ENCODE assay signal across 11 mouse cellular contexts in the genomic region with DNA sequence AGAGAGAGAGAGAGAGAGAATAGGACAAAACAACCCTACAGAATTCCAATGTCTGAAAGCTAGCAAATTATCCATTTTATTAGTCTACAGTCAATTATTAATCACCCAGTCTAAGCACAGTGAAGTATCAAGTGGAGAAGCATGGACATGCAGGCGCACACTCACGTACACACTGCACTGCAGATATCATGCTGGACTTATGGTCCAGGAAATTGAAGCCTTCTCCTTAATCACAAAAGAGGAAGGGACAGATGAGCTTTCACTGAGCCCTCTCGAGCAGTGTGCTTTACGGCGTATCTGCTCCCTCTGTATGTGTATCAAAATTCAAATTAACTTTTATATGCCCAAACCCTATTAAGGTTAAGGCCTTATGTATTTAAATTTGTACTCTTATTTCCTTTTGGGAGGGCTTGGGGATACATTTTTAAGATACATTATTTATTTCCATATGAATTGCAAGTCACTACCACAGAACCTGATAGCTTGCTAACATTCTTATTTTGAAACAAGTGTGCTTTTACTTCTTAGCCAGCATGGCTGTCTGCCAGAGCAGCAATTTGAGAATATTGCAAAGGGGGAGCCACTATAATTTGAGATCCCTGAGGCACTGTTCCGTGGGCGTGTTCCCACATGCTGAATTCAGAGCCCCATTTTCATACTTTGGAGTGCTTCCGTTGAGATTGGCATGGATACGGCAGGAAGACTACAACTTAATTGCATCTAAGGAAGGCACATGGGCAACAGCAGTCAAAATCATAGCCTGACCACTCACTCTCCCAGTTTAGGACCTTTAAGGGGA.
A peak's percentile ranks its signal among the peaks of the same experiment; 100 is the strongest.
DNase-seq lines count a peak whose midpoint lies in the region; TF ChIP-seq lines count a peak whose summit lies in the region.
"Had no signal": no experiment of that assay in that cellular context is flagged by ENCODE, and none has a peak within 500 bp of the region (broad histone marks: within the 10 kb centered on the region; RNA-seq: fewer than 3 reads in every experiment).

No protein-coding gene starts in this region.

- intact Hi-C loops in gastrocnemius, adult 2 months (cut with DNase I), result no loop called here

- TF ChIP-seq CTCF in gastrocnemius, adult 2 months (IDR thresholded peaks at IDR 0.05), result no peak

- H3K4me3 ChIP-seq in gastrocnemius, adult 2 months, result peak overlapping the region; percentile 40
- H3K4me3 ChIP-seq: heart, embryonic 13.5 days; limb, embryonic 12.5 days; stomach, embryonic 15.5 days had no signal

- DNase-seq in kidney, adult 18-20 months, result peak; percentile 4
- DNase-seq in kidney, adult 8-10 months, result no peak
- peak; percentile 74 for DNase-seq in gastrocnemius, adult 2 months
- DNase-seq in layer of hippocampus, postnatal 10 days (ENCODE audit: low spot score in 2 of 2), result peak; percentile 42 to 52
- DNase-seq in right cerebral cortex, postnatal 14 days, result peak; percentile 57
- no peak for DNase-seq in thymus, postnatal 25 days
- DNase-seq in MN1 (ENCODE audit: low spot score), result no peak
- no peak for DNase-seq in spleen, postnatal 36 days (ENCODE audit: low spot score in 2 of 2)

- H3K27ac ChIP-seq in gastrocnemius, adult 2 months, result peak overlapping the region; percentile 43; the same call in 1 of the 2 replicates
- H3K27ac ChIP-seq: heart, embryonic 13.5 days; limb, embryonic 12.5 days; stomach, embryonic 15.5 days had no signal

Comparison
In these comparisons a context has a peak if more than half of its experiments do, and no peak if none do; other contexts are left out.
1. DNase-seq: peak in kidney, adult 18-20 months (single experiment), gastrocnemius, adult 2 months (single experiment), layer of hippocampus, postnatal 10 days (2 of 2) and right cerebral cortex, postnatal 14 days (single experiment); none in kidney, adult 8-10 months (0 of 2), thymus, postnatal 25 days (single experiment), MN1 (single experiment) and spleen, postnatal 36 days (0 of 2).